Mouse (Mus musculus): ENCODE results near the gene Insc. TPM values are rescaled to one million over a fixed set of nuclear protein-coding genes. Genes with fewer than 3 reads are reported as not detected.

Gene Insc
- polyA plus RNA-seq, 1 experiment from 2014 or later = 6.3 TPM

GRCm38 (mm10) chr7:114827360-114827759 is 83.9 kb downstream of the Insc start:
- ATAC-seq (ENCODE audit: insufficient number of reproducible peaks, insufficient read depth, low FRiP score, low read depth) = 0 out of 2 replicates have a peak, but pooled peaks have one; percentile 18

GRCm38 (mm10) chr7:114832257-114832940 is 88.9 kb downstream of the Insc start:
- WGBS = 45% methylated on average over 3 of the region's 3 CpGs
- no peak overlapping the region for H3K4me2 ChIP-seq (ENCODE audit: low read length)
- no peak overlapping the region for H3K4me3 ChIP-seq (ENCODE audit: control insufficient read depth in 1 of 2, insufficient read depth in 1 of 2, low read depth in 1 of 2, low read length in 2 of 2)
- H3K27ac ChIP-seq (replicated peaks in 1 of 2; ENCODE audit: control insufficient read depth in 1 of 2, insufficient read depth in 1 of 2, low read depth in 2 of 2, low read length in 2 of 2) = no peak overlapping the region
- no peak overlapping the region for H3K9ac ChIP-seq (ENCODE audit: low read length)
- ATAC-seq (ENCODE audit: insufficient number of reproducible peaks, insufficient read depth, low FRiP score, low read depth) = no peak
- no peaks in the 10 kb centered on the region for H3K36me3 ChIP-seq (ENCODE audit: control insufficient read depth, insufficient read depth, low read length)
- H3K9me3 ChIP-seq (ENCODE audit: control insufficient read depth, low read length) = no peaks in the 10 kb centered on the region
- H3K27me3 ChIP-seq (ENCODE audit: control insufficient read depth, insufficient read depth, low read length) = no peaks in the 10 kb centered on the region
- H3K4me1 ChIP-seq (ENCODE audit: control insufficient read depth in 2 of 2, insufficient read depth in 2 of 2, low read length in 2 of 2) = peaks cover 9 to 14% of the 10 kb centered on the region in 2 experiments

More at GRCm38 (mm10) chr7:114827360-114827759, 83.9 kb downstream of the Insc start:
- no peak overlapping the region for H3K4me3 ChIP-seq (ENCODE audit: control insufficient read depth in 1 of 2, insufficient read depth in 1 of 2, low read depth in 1 of 2, low read length in 2 of 2)
- H3K27ac ChIP-seq (replicated peaks in 1 of 2; ENCODE audit: control insufficient read depth in 1 of 2, insufficient read depth in 1 of 2, low read depth in 2 of 2, low read length in 2 of 2) = no peak overlapping the region
- H3K4me1 ChIP-seq (ENCODE audit: control insufficient read depth in 2 of 2, insufficient read depth in 2 of 2, low read length in 2 of 2) = peaks cover 6 to 8% of the 10 kb centered on the region in 2 experiments; a peak in 3 of 4 replicates
- no peaks in the 10 kb centered on the region for H3K27me3 ChIP-seq (ENCODE audit: control insufficient read depth, insufficient read depth, low read length)
- H3K9ac ChIP-seq (ENCODE audit: low read length) = no peak overlapping the region
- H3K9me3 ChIP-seq (ENCODE audit: control insufficient read depth, low read length) = no peaks in the 10 kb centered on the region
- WGBS = 58% methylated on average over 4 of the region's 4 CpGs
- no peaks in the 10 kb centered on the region for H3K36me3 ChIP-seq (ENCODE audit: control insufficient read depth, insufficient read depth, low read length)
- no peak overlapping the region for H3K4me2 ChIP-seq (ENCODE audit: low read length)

GRCm38 (mm10) chr7:114834504-114834903 is 91.0 kb downstream of the Insc start:
- Histone ChIP-seq H3K4me1 (ENCODE audit: control insufficient read depth in 2 of 2, insufficient read depth in 2 of 2, low read length in 2 of 2) (peaks cover 9 to 11% of the 10 kb centered on the region in 2 experiments), H3K9me3 (ENCODE audit: control insufficient read depth, low read length) (no peaks in the 10 kb centered on the region), H3K27me3 (ENCODE audit: control insufficient read depth, insufficient read depth, low read length) (no peaks in the 10 kb centered on the region), H3K4me3 (ENCODE audit: control insufficient read depth in 1 of 2, insufficient read depth in 1 of 2, low read depth in 1 of 2, low read length in 2 of 2) (no peak overlapping the region), H3K9ac (ENCODE audit: low read length) (no peak overlapping the region), H3K4me2 (ENCODE audit: low read length) (peak overlapping the region; percentile 21; the same call in 1 of the 2 replicates), H3K27ac (replicated peaks in 1 of 2; ENCODE audit: control insufficient read depth in 1 of 2, insufficient read depth in 1 of 2, low read depth in 2 of 2, low read length in 2 of 2) (peak overlapping the region in 1 of 2 experiments; percentile 39; a peak in 2 of 4 replicates), H3K36me3 (ENCODE audit: control insufficient read depth, insufficient read depth, low read length) (no peaks in the 10 kb centered on the region)
- WGBS = 39% methylated on average over 6 of the region's 6 CpGs
- ATAC-seq (ENCODE audit: insufficient number of reproducible peaks, insufficient read depth, low FRiP score, low read depth) = peak; percentile 36; the same call in 1 of the 2 replicates

GRCm38 (mm10) chr7:114837268-114837667 is 93.8 kb downstream of the Insc start:
- H3K36me3 ChIP-seq (ENCODE audit: control insufficient read depth, insufficient read depth, low read length) = no peaks in the 10 kb centered on the region
- 69% methylated on average over 3 of the region's 3 CpGs for WGBS
- ATAC-seq (ENCODE audit: insufficient number of reproducible peaks, insufficient read depth, low FRiP score, low read depth) = no peak
- no peak overlapping the region for H3K27ac ChIP-seq (replicated peaks in 1 of 2; ENCODE audit: control insufficient read depth in 1 of 2, insufficient read depth in 1 of 2, low read depth in 2 of 2, low read length in 2 of 2)
- H3K27me3 ChIP-seq (ENCODE audit: control insufficient read depth, insufficient read depth, low read length) = no peaks in the 10 kb centered on the region
- H3K4me1 ChIP-seq (ENCODE audit: control insufficient read depth in 2 of 2, insufficient read depth in 2 of 2, low read length in 2 of 2) = peaks cover 11 to 26% of the 10 kb centered on the region in 2 experiments
- no peak overlapping the region for H3K9ac ChIP-seq (ENCODE audit: low read length)
- H3K4me2 ChIP-seq (ENCODE audit: low read length) = no peak overlapping the region
- no peak overlapping the region for H3K4me3 ChIP-seq (ENCODE audit: control insufficient read depth in 1 of 2, insufficient read depth in 1 of 2, low read depth in 1 of 2, low read length in 2 of 2)
- no peaks in the 10 kb centered on the region for H3K9me3 ChIP-seq (ENCODE audit: control insufficient read depth, low read length)

GRCm38 (mm10) chr7:114840029-114840745 is 96.7 kb downstream of the Insc start:
- Histone ChIP-seq H3K4me3 (ENCODE audit: control insufficient read depth in 1 of 2, insufficient read depth in 1 of 2, low read depth in 1 of 2, low read length in 2 of 2) (no peak overlapping the region), H3K9ac (ENCODE audit: low read length) (no peak overlapping the region), H3K4me2 (ENCODE audit: low read length) (peak overlapping the region; percentile 23; the same call in 1 of the 2 replicates), H3K27me3 (ENCODE audit: control insufficient read depth, insufficient read depth, low read length) (no peaks in the 10 kb centered on the region), H3K27ac (replicated peaks in 1 of 2; ENCODE audit: control insufficient read depth in 1 of 2, insufficient read depth in 1 of 2, low read depth in 2 of 2, low read length in 2 of 2) (0 out of 4 replicates have a peak overlapping the region, but pooled peaks have one; percentile 9 to 24), H3K9me3 (ENCODE audit: control insufficient read depth, low read length) (no peaks in the 10 kb centered on the region), H3K4me1 (ENCODE audit: control insufficient read depth in 2 of 2, insufficient read depth in 2 of 2, low read length in 2 of 2) (peaks cover 5 to 18% of the 10 kb centered on the region in 2 experiments), H3K36me3 (ENCODE audit: control insufficient read depth, insufficient read depth, low read length) (no peaks in the 10 kb centered on the region)
- no peak for ATAC-seq (ENCODE audit: insufficient number of reproducible peaks, insufficient read depth, low FRiP score, low read depth)
- WGBS = 32% methylated on average over 5 of the region's 5 CpGs

- Histone ChIP-seq H3K9ac (ENCODE audit: low read length) (no peak overlapping the region), H3K27ac (replicated peaks in 1 of 2; ENCODE audit: control insufficient read depth in 1 of 2, insufficient read depth in 1 of 2, low read depth in 2 of 2, low read length in 2 of 2) (no peak overlapping the region), H3K4me1 (ENCODE audit: control insufficient read depth in 2 of 2, insufficient read depth in 2 of 2, low read length in 2 of 2) (peaks cover 8 to 24% of the 10 kb centered on the region in 2 experiments), H3K36me3 (ENCODE audit: control insufficient read depth, insufficient read depth, low read length) (no peaks in the 10 kb centered on the region), H3K4me3 (ENCODE audit: control insufficient read depth in 1 of 2, insufficient read depth in 1 of 2, low read depth in 1 of 2, low read length in 2 of 2) (no peak overlapping the region), H3K27me3 (ENCODE audit: control insufficient read depth, insufficient read depth, low read length) (no peaks in the 10 kb centered on the region), H3K9me3 (ENCODE audit: control insufficient read depth, low read length) (no peaks in the 10 kb centered on the region), H3K4me2 (ENCODE audit: low read length) (no peak overlapping the region)
- WGBS = 40% methylated on average over 3 of the region's 3 CpGs
- no peak for ATAC-seq (ENCODE audit: insufficient number of reproducible peaks, insufficient read depth, low FRiP score, low read depth)
Measured at GRCm38 (mm10) chr7:114842644-114843211, 99.2 kb downstream of the Insc start.

GRCm38 (mm10) chr7:114847179-114847578 is 103.7 kb downstream of the Insc start:
- Histone ChIP-seq H3K36me3 (ENCODE audit: control insufficient read depth, insufficient read depth, low read length) (no peaks in the 10 kb centered on the region), H3K9me3 (ENCODE audit: control insufficient read depth, low read length) (no peaks in the 10 kb centered on the region), H3K4me1 (ENCODE audit: control insufficient read depth in 2 of 2, insufficient read depth in 2 of 2, low read length in 2 of 2) (peaks cover 3 to 9% of the 10 kb centered on the region in 2 experiments; a peak in 2 of 4 replicates), H3K4me3 (ENCODE audit: control insufficient read depth in 1 of 2, insufficient read depth in 1 of 2, low read depth in 1 of 2, low read length in 2 of 2) (no peak overlapping the region), H3K4me2 (ENCODE audit: low read length) (no peak overlapping the region), H3K27ac (replicated peaks in 1 of 2; ENCODE audit: control insufficient read depth in 1 of 2, insufficient read depth in 1 of 2, low read depth in 2 of 2, low read length in 2 of 2) (no peak overlapping the region), H3K9ac (ENCODE audit: low read length) (no peak overlapping the region), H3K27me3 (ENCODE audit: control insufficient read depth, insufficient read depth, low read length) (no peaks in the 10 kb centered on the region)
- WGBS = 63% methylated on average over 2 of the region's 2 CpGs
- no peak for ATAC-seq (ENCODE audit: insufficient number of reproducible peaks, insufficient read depth, low FRiP score, low read depth)
